Mouse (Mus musculus) C2C12 (cell line): ENCODE results near the gene Babam2.
A peak's percentile ranks its signal among the peaks of the same experiment; 100 is the strongest.

Experiments
- CEBPB ChIP-seq: IDR thresholded peaks from one replicate; pipeline ENCODE4 v1.6.1; 2011; ENCODE audit warnings: low read depth, mild to moderate bottlenecking, control low read depth, moderate library complexity
- CTCF ChIP-seq: IDR thresholded peaks from one replicate; pipeline ENCODE4 v1.5.1; 2011; ENCODE audit not compliant: control insufficient read depth, insufficient read depth, insufficient read length
- FOSL1 ChIP-seq: IDR thresholded peaks from one replicate; pipeline ENCODE4 v1.8.0; 2011; ENCODE audit warnings: mild to moderate bottlenecking, low read length; ENCODE audit not compliant: poor library complexity, insufficient read depth, severe bottlenecking
- MAX ChIP-seq: IDR thresholded peaks from one replicate; pipeline ENCODE4 v1.6.1; 2011; ENCODE audit warnings: mild to moderate bottlenecking, control low read depth
- MYOD1 ChIP-seq: IDR thresholded peaks from one replicate; pipeline ENCODE4 v1.6.1; 2011; ENCODE audit warnings: low read depth; ENCODE audit not compliant: control insufficient read depth, insufficient read length
- MYOG ChIP-seq: IDR thresholded peaks from one replicate; pipeline ENCODE4 v1.6.1; 2011; ENCODE audit not compliant: control insufficient read depth, insufficient read length; ENCODE audit errors: extremely low read depth
- USF1 ChIP-seq: IDR thresholded peaks from one replicate; pipeline ENCODE4 v1.6.1; 2011; ENCODE audit warnings: low read depth, mild to moderate bottlenecking, control low read depth, moderate library complexity

DNA sequence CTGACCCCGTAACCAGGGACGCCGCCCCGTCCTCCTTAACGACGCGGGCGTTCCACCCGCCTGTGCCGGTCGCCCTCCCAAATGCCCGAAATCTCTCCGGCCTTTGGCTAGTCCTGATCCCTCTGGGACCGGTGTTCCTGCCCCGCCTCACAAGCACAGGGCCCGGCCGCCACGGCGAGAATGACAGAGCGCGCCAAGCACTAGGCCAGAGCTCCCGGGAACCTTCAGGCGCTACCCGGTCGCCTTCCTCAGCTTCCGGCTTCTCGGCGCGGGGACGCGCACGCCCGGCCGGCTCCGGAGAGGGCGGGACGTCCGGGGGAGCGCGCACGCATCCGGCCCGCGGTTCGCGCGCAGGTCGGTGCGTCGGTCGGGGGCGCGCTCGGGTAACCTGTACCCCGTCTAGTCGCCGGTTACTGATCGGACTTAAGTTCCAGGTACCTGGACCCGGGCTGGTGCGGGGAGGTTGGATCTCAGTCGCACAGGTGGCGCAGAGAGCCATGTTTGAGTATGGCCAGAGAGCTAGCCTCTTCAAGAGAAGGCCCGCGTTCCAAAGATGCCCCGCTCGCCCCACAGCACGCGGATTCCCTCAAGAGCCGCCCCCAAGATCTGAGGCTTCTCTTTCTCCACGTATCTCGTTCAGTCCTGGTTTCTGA, at the start of gene Babam2:
- no peak for TF ChIP-seq USF1
- TF ChIP-seq MYOG: no peak
- no peak for TF ChIP-seq CTCF
- peak; percentile 80 for TF ChIP-seq MAX
- TF ChIP-seq CEBPB: no peak
- TF ChIP-seq MYOD1: no peak
- TF ChIP-seq FOSL1: no peak
